27 mouse cellular contexts compared by ENCODE assay signal in genomic region chr4:46868921-46869320, GRCm38 (mm10).
DNase-seq lines count a peak whose midpoint lies in the region; ATAC-seq and TF ChIP-seq lines count a peak whose summit lies in the region.
"Had no signal": no experiment of that assay in that cellular context is flagged by ENCODE, and none has a peak within 500 bp of the region (broad histone marks: within the 10 kb centered on the region; RNA-seq: fewer than 3 reads in every experiment).

No protein-coding gene starts in this region.

- 74% methylated on average over 3 of the region's 3 CpGs for WGBS in cerebellum, adult 2 months
- 76% methylated on average over 3 of the region's 3 CpGs for WGBS in kidney, embryonic 15.5 days
- WGBS in liver, postnatal 0 days (ENCODE audit: insufficient replicate concordance), result 78% methylated on average over 3 of the region's 3 CpGs

- TF ChIP-seq EP300 in liver, postnatal 0 days (IDR thresholded peaks at IDR 0.05; ENCODE audit: low read depth), result no peak

- no peaks in the 10 kb centered on the region for H3K9me3 ChIP-seq in kidney, embryonic 15.5 days (replicated peaks)
- no peaks in the 10 kb centered on the region for H3K9me3 ChIP-seq in liver, postnatal 0 days (ENCODE audit: low read length)
- H3K9me3 ChIP-seq: embryonic facial prominence, embryonic 10.5 days; embryonic facial prominence, embryonic 13.5 days; forebrain, embryonic 12.5 days; forebrain, embryonic 15.5 days; heart, embryonic 12.5 days; heart, embryonic 15.5 days; hindbrain, embryonic 10.5 days had no signal

- peaks cover 44% of the 10 kb centered on the region for H3K4me1 ChIP-seq in cerebellum, adult 2 months (ENCODE audit: control insufficient read depth, insufficient read depth, low read length)
- H3K4me1 ChIP-seq in kidney, embryonic 15.5 days, result peaks cover 5% of the 10 kb centered on the region; the same call in 1 of the 2 replicates
- peaks cover 32% of the 10 kb centered on the region for H3K4me1 ChIP-seq in liver, postnatal 0 days (ENCODE audit: insufficient read depth)
- H3K4me1 ChIP-seq: forebrain, embryonic 12.5 days; heart, embryonic 12.5 days had no signal

- TF ChIP-seq POLR2A in cerebellum, adult 2 months (IDR thresholded peaks at IDR 0.05; ENCODE audit: borderline replicate concordance, insufficient read depth, low read length), result no peak

- no peaks in the 10 kb centered on the region for H3K27me3 ChIP-seq in cerebellum, adult 2 months (ENCODE audit: control insufficient read depth, insufficient read depth, low read length)
- H3K27me3 ChIP-seq in kidney, embryonic 15.5 days, result 0 out of 2 replicates have a peak, but pooled peaks cover 5% of the 10 kb centered on the region
- H3K27me3 ChIP-seq in liver, postnatal 0 days (ENCODE audit: insufficient read depth, low read length), result no peaks in the 10 kb centered on the region
- H3K27me3 ChIP-seq: embryonic facial prominence, embryonic 13.5 days had no signal

- no peaks in the 10 kb centered on the region for H3K36me3 ChIP-seq in kidney, embryonic 15.5 days
- no peaks in the 10 kb centered on the region for H3K36me3 ChIP-seq in liver, postnatal 0 days (replicated peaks; ENCODE audit: insufficient read depth, low read length)
- H3K36me3 ChIP-seq: embryonic facial prominence, embryonic 10.5 days; embryonic facial prominence, embryonic 13.5 days; forebrain, embryonic 12.5 days; forebrain, embryonic 15.5 days; heart, embryonic 12.5 days; heart, embryonic 15.5 days; hindbrain, embryonic 10.5 days had no signal

- peak; percentile 6 for DNase-seq in cerebellum, adult 9-11 months
- no peak for DNase-seq in cerebellum, adult 2 months
- DNase-seq in kidney, adult 11 months, result peak; percentile 9
- peak; percentile 13 to 69 for DNase-seq in kidney, adult 8-10 months
- DNase-seq in kidney, postnatal 4 days, result no peak
- no peak for DNase-seq in liver, postnatal 0 days
- DNase-seq in liver, result no peak
- DNase-seq: adrenal gland, adult 8-10 months; adrenal gland, postnatal 25 days; cerebellum, adult 18-20 months; cerebellum, postnatal 36 days; embryo, embryonic 11 days; gastrocnemius, postnatal 25 days; heart, adult 18-20 months; heart, postnatal 10 days; heart, postnatal 36 days had no signal

- no peak overlapping the region for H3K4me3 ChIP-seq in cerebellum, adult 2 months (replicated peaks; ENCODE audit: insufficient read depth, low read depth, low read length)
- no peak overlapping the region for H3K4me3 ChIP-seq in kidney, embryonic 15.5 days (replicated peaks)
- H3K4me3 ChIP-seq in liver, postnatal 0 days (ENCODE audit: low read depth, low read length), result no peak overlapping the region
- H3K4me3 ChIP-seq: embryonic facial prominence, embryonic 10.5 days; embryonic facial prominence, embryonic 13.5 days; erythroblast, embryonic 14.5 days; forebrain, embryonic 12.5 days; forebrain, embryonic 15.5 days; heart, embryonic 12.5 days; heart, embryonic 15.5 days; hindbrain, embryonic 10.5 days had no signal

- H3K27ac ChIP-seq in cerebellum, adult 2 months (ENCODE audit: insufficient read depth, low read length), result no peak overlapping the region
- H3K27ac ChIP-seq in kidney, embryonic 15.5 days, result no peak overlapping the region
- 0 out of 2 replicates have a peak overlapping the region, but pooled peaks have one; percentile 12 for H3K27ac ChIP-seq in liver, postnatal 0 days (ENCODE audit: low read depth)
- H3K27ac ChIP-seq: embryonic facial prominence, embryonic 10.5 days; embryonic facial prominence, embryonic 13.5 days; forebrain, embryonic 12.5 days; forebrain, embryonic 15.5 days; heart, embryonic 15.5 days; hindbrain, embryonic 10.5 days had no signal

- no peak for TF ChIP-seq CTCF in cerebellum, adult 2 months (IDR thresholded peaks at IDR 0.05; ENCODE audit: borderline replicate concordance, insufficient read depth, low read depth, low read length)
- TF ChIP-seq CTCF in liver, postnatal 0 days (IDR thresholded peaks at IDR 0.05; ENCODE audit: low read depth), result no peak

- no peak overlapping the region for H3K4me2 ChIP-seq in kidney, embryonic 15.5 days
- H3K4me2 ChIP-seq in liver, postnatal 0 days (ENCODE audit: low read depth, low read length), result no peak overlapping the region
- H3K4me2 ChIP-seq: embryonic facial prominence, embryonic 13.5 days; forebrain, embryonic 12.5 days; forebrain, embryonic 15.5 days; heart, embryonic 12.5 days; heart, embryonic 15.5 days had no signal

- ATAC-seq in kidney, embryonic 15.5 days (replicated peaks; ENCODE audit: low FRiP score), result no peak
- ATAC-seq in liver, postnatal 0 days, result no peak
- ATAC-seq: activated CD4-positive, CD25-positive, alpha-beta regulatory T cell, adult 4 months; forebrain, embryonic 15.5 days; hindbrain, embryonic 16.5 days had no signal

- no peak overlapping the region for H3K9ac ChIP-seq in kidney, embryonic 15.5 days
- no peak overlapping the region for H3K9ac ChIP-seq in liver, postnatal 0 days (replicated peaks)
- H3K9ac ChIP-seq: embryonic facial prominence, embryonic 13.5 days; forebrain, embryonic 12.5 days; forebrain, embryonic 15.5 days; heart, embryonic 12.5 days; heart, embryonic 15.5 days had no signal

Comparison
In these comparisons a context has a peak if more than half of its experiments do, and no peak if none do; other contexts are left out.
1. DNase-seq: peak in cerebellum, adult 9-11 months (single experiment), kidney, adult 11 months (single experiment) and kidney, adult 8-10 months (2 of 2); none in cerebellum, adult 2 months (0 of 2), kidney, postnatal 4 days (0 of 2), liver, postnatal 0 days (single experiment) and liver (single experiment).